Mouse (Mus musculus) G1E-ER4 (cell line): ENCODE data around the gene Plekhm1. TPM values are rescaled to one million over a fixed set of nuclear protein-coding genes. Genes with fewer than 3 reads are reported as not detected.

Source experiments
- GATA1 ChIP-seq: IDR thresholded peaks from one replicate; pipeline ENCODE4 v1.8.0; 2012; ENCODE audit warnings: low read length, inconsistent platforms
- polyA plus RNA-seq: library from polyadenylated mRNA; stranded (reverse); fragments of >175 nt; gene quantifications from 2 replicates; pipeline ENCODE4 v1.2.3, GENCODE M21; 2012

The Plekhm1 gene
- polyA plus RNA-seq, 1 experiment, result 12.0 TPM

GRCm38 (mm10) chr11:103333719-103334398 lies 78.6 kb downstream of the Plekhm1 start:
- no peak for TF ChIP-seq GATA1

- TF ChIP-seq GATA1, result no peak
Measured at GRCm38 (mm10) chr11:103332890-103333651, 79.4 kb downstream of the Plekhm1 start.

GRCm38 (mm10) chr11:103332186-103332889 lies 80.1 kb downstream of the Plekhm1 start:
- no peak for TF ChIP-seq GATA1

GRCm38 (mm10) chr11:103331502-103332185 lies 80.8 kb downstream of the Plekhm1 start:
- TF ChIP-seq GATA1, result no peak

GRCm38 (mm10) chr11:103330651-103331319 lies 81.7 kb downstream of the Plekhm1 start:
- no peak for TF ChIP-seq GATA1

GRCm38 (mm10) chr11:103326950-103327349 lies 85.5 kb downstream of the Plekhm1 start:
- TF ChIP-seq GATA1, result no peak

GRCm38 (mm10) chr11:103325172-103325571 lies 87.3 kb downstream of the Plekhm1 start:
- no peak for TF ChIP-seq GATA1

- TF ChIP-seq GATA1, result no peak
Measured at GRCm38 (mm10) chr11:103324723-103325122, 87.8 kb downstream of the Plekhm1 start.

GRCm38 (mm10) chr11:103320646-103321045 lies 91.8 kb downstream of the Plekhm1 start:
- no peak for TF ChIP-seq GATA1

- no peak for TF ChIP-seq GATA1
Measured at GRCm38 (mm10) chr11:103320196-103320595, 92.3 kb downstream of the Plekhm1 start.

GRCm38 (mm10) chr11:103318042-103318441 lies 94.4 kb downstream of the Plekhm1 start:
- no peak for TF ChIP-seq GATA1

GRCm38 (mm10) chr11:103315379-103315778 lies 97.1 kb downstream of the Plekhm1 start:
- TF ChIP-seq GATA1, result no peak

GRCm38 (mm10) chr11:103314736-103315374 lies 97.6 kb downstream of the Plekhm1 start:
- no peak for TF ChIP-seq GATA1

Other genes with a start within 250 kb of the Plekhm1 start
- 0.02 TPM in 1 of 2 replicates, not detected in the other for gene Fmnl1, start 241.6 kb downstream of the Plekhm1 start, polyA plus RNA-seq
- not detected in 2 replicates for gene 1700023F06Rik, start 204.1 kb downstream of the Plekhm1 start, polyA plus RNA-seq
- gene Spata32, start 194.3 kb downstream of the Plekhm1 start, polyA plus RNA-seq, result not detected in 2 replicates
- 5.0 and 5.6 TPM in 2 replicates for gene Map3k14, start 145.2 kb downstream of the Plekhm1 start, polyA plus RNA-seq
- gene Arhgap27, start 49.0 kb downstream of the Plekhm1 start, polyA plus RNA-seq, result 0.57 and 0.62 TPM in 2 replicates
- not detected in 2 replicates for gene Lrrc37a, start 91.9 kb upstream of the Plekhm1 start, polyA plus RNA-seq
- gene Gm884, start 208.5 kb upstream of the Plekhm1 start, polyA plus RNA-seq, result not detected in 2 replicates
- not detected in 2 replicates for gene Lyzl6, start 226.2 kb upstream of the Plekhm1 start, polyA plus RNA-seq
- gene Rprml, start 236.9 kb upstream of the Plekhm1 start, polyA plus RNA-seq, result not detected in 2 replicates